In the genomic region with DNA sequence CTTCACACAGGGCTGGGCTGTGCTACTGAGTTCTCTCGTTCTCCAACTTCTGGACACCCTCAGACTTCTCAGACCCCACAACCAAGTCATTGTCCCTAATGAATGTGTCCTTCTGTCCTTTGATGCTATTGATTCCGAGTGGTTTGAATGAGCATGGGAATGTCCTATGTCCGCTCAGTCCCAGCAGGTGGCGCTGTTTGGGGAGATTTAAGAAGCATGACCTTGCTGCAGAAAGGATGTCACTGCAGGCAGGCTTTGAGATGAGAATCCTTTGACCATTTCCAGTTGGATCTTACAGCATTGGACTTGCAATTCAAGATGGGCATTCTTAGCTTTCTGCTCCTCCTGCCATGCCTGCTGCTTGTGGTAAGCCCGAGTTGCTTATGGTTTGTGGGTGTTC, we compare ENCODE assay signal across 8 mouse cellular contexts.
DNase-seq lines count a peak whose midpoint lies in the region.

No protein-coding gene starts in this region.

- peak; percentile 4 to 32 for DNase-seq in heart, postnatal 10 days
- no peak for DNase-seq in heart, adult 8-10 months (ENCODE audit: low spot score)
- DNase-seq in urinary bladder, postnatal 25 days (ENCODE audit: low spot score) = peak; percentile 41
- DNase-seq in urinary bladder, postnatal 10 days (ENCODE audit: low spot score) = no peak
- DNase-seq in cerebellum, adult 8-10 months = peak; percentile 10
- peak; percentile 75 for DNase-seq in kidney, postnatal 10 days
- peak; percentile 21 to 23 for DNase-seq in lung, postnatal 4 days
- DNase-seq in yolk sac, embryonic 10.5 days (ENCODE audit: low spot score) = peak; percentile 3

- intact Hi-C loops in heart, postnatal 10 days (cut with DNase I) = loop anchor here (2.0 kb wide), 1 partner anchor 677 kb away; no protein-coding TSS in a partner anchor

Comparison
In these comparisons a context has a peak if more than half of its experiments do, and no peak if none do; other contexts are left out.
1. DNase-seq: peak in heart, postnatal 10 days (2 of 2), urinary bladder, postnatal 25 days (single experiment), cerebellum, adult 8-10 months (single experiment), kidney, postnatal 10 days (single experiment), lung, postnatal 4 days (2 of 2) and yolk sac, embryonic 10.5 days (single experiment); none in heart, adult 8-10 months (single experiment) and urinary bladder, postnatal 10 days (single experiment).